Mouse (Mus musculus) gastrocnemius, postnatal 25 days (tissue): ENCODE measurements around the gene Ppp1r26. TPM values are rescaled to one million over a fixed set of nuclear protein-coding genes. Genes with fewer than 3 reads are reported as not detected.

Source experiments
- DNase-seq: peaks from one replicate; pipeline ENCODE4 v3.0.0; 2022
- total RNA-seq, 2 experiments: library from RNA; stranded (reverse); gene quantifications; 1 replicate in 1 of 2; 2 replicates in 1 of 2; pipeline ENCODE4 v1.2.3; 2021

The Ppp1r26 gene
- total RNA-seq, 2 experiments from 2014 or later = 2.0 to 2.4 TPM

GRCm38 (mm10) chr2:28497561-28497960, 51.0 kb downstream of the Ppp1r26 start:
- DNase-seq = no peak

- peak; percentile 3 for DNase-seq
Measured at GRCm38 (mm10) chr2:28498431-28498830, 51.8 kb downstream of the Ppp1r26 start.

DNA sequence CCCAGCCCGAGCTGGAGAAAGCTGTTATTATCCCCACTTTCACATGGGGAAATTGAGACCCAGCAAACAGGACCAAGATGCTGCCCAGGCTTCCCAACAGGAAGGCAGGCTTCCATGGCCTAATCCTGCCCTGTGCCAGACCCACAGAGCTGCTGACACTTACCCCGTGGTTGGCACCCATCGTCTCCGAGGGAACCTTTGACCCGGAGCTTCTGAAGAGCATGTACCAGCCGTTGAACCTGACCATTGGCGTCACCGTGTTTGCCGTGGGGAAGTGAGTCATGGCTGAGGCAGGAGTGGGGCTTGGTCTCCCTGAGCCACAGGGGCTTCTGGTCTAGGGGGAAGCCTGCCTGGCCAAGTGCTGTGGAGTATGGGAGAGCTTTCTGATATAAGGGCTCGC, 56.4 kb downstream of the Ppp1r26 start:
- DNase-seq = peak; percentile 3

GRCm38 (mm10) chr2:28504676-28505075, 58.1 kb downstream of the Ppp1r26 start:
- DNase-seq = peak; percentile 2

Other genes starting within 250 kb of the Ppp1r26 start
- not detected for gene 1700007K13Rik, start 19.5 kb downstream of the Ppp1r26 start, total RNA-seq
- gene Mrps2, start 21.3 kb downstream of the Ppp1r26 start, total RNA-seq = 10 to 100 TPM; 25.1 to 25.8 TPM
- gene Gbgt1, start 50.1 kb downstream of the Ppp1r26 start, total RNA-seq = 1 to 10 TPM in 1 of 2 experiments, under 1 TPM in 1; 0.54 to 1.0 TPM
- gene Gm10134, start 59.3 kb downstream of the Ppp1r26 start, total RNA-seq = 1 to 10 TPM in 1 of 2 experiments, under 1 TPM in 1; 0.88 to 1.2 TPM
- 10 to 100 TPM in 1 of 2 experiments, 1 to 10 TPM in 1; 8.3 to 11.6 TPM for gene Ralgds, start 66.3 kb downstream of the Ppp1r26 start, total RNA-seq
- not detected for gene Cel, start 116.6 kb downstream of the Ppp1r26 start, total RNA-seq
- 1 to 10 TPM; 7.3 to 7.6 TPM for gene Gtf3c5, start 137.0 kb downstream of the Ppp1r26 start, total RNA-seq
- not detected for gene Gfi1b, start 175.2 kb downstream of the Ppp1r26 start, total RNA-seq
- gene Tsc1, start 194.4 kb downstream of the Ppp1r26 start, total RNA-seq = 10 to 100 TPM; 26.9 to 32.5 TPM